Mouse (Mus musculus) thymus, adult 2 months (tissue): ENCODE measurements around the gene Acacb. TPM values are rescaled to one million over a fixed set of nuclear protein-coding genes. Genes with fewer than 3 reads are reported as not detected.

Experiments
- DNase-seq: peaks from one replicate; pipeline ENCODE4 v3.0.0; 2021
- H3K27ac ChIP-seq: fragments of 200-500 bp; 2 replicates; pipeline ENCODE4 v1.5.1; 2012; ENCODE audit warnings: low read length, control low read depth; ENCODE audit not compliant: control insufficient read depth, insufficient read depth
- H3K27me3 ChIP-seq: fragments of 200-500 bp; 2 replicates; pipeline ENCODE4 v1.6.1; 2012; ENCODE audit warnings: mild to moderate bottlenecking, low read length, moderate library complexity, mixed read lengths; ENCODE audit not compliant: control insufficient read depth, insufficient read depth
- H3K36me3 ChIP-seq: fragments of 200-500 bp; 2 replicates; pipeline ENCODE4 v1.6.1; 2012; ENCODE audit warnings: mild to moderate bottlenecking, low read length, moderate library complexity; ENCODE audit not compliant: control insufficient read depth, insufficient read depth
- H3K4me1 ChIP-seq: fragments of 200-500 bp; replicated peaks from 2 replicates; pipeline ENCODE4 v1.6.1; 2012; ENCODE audit warnings: low read length; ENCODE audit not compliant: control insufficient read depth, insufficient read depth
- H3K4me3 ChIP-seq: fragments of 200-500 bp; 2 replicates; pipeline ENCODE4 v1.5.1; 2012; ENCODE audit warnings: mild to moderate bottlenecking, low read length, control low read depth, moderate library complexity; ENCODE audit not compliant: control insufficient read depth, insufficient read depth
- CTCF ChIP-seq: fragments of 200-500 bp; IDR thresholded peaks from 2 replicates; pipeline ENCODE4 v1.5.1; 2012; ENCODE audit warnings: mild to moderate bottlenecking, control low read depth, low read length, moderate library complexity, borderline replicate concordance; ENCODE audit not compliant: control insufficient read depth, poor library complexity, insufficient read depth; ENCODE audit errors: extremely low read depth
- POLR2A ChIP-seq: fragments of 200-500 bp; IDR thresholded peaks from 2 replicates; pipeline ENCODE4 v1.6.1; 2012; ENCODE audit warnings: mild to moderate bottlenecking, low read length, control low read depth, moderate library complexity; ENCODE audit not compliant: control insufficient read depth, poor library complexity, insufficient read depth; ENCODE audit errors: extremely low read depth
- WGBS: fragments of 180-500 bp; shearing (Covaris S2); methylation state at CpG from one replicate; pipeline ENCODE4 v1.1.7; 2018; 5-methylcytosine and 5-hydroxymethylcytosine counted together
- polyA plus RNA-seq: library from polyadenylated mRNA; depleted of rRNA; stranded (reverse); fragments of >200 nt; gene quantifications from 2 replicates; pipeline ENCODE4 v1.2.3, GENCODE M21; 2012

The Acacb gene
- polyA plus RNA-seq, 1 experiment, result 20.1 TPM

- WGBS, result 43% methylated on average over 7 of the region's 7 CpGs
- Histone ChIP-seq H3K4me1 (0 out of 2 replicates have a peak, but pooled peaks cover 4% of the 10 kb centered on the region), H3K27ac (no peak overlapping the region), H3K27me3 (no peaks in the 10 kb centered on the region), H3K36me3 (no peaks in the 10 kb centered on the region), H3K4me3 (no peak overlapping the region)
- TF ChIP-seq POLR2A (no peak), CTCF (no peak)
- no peak for DNase-seq
These were observed 92.6 kb downstream of the Acacb start for GRCm38 (mm10) chr5:114238924-114239323.

DNA sequence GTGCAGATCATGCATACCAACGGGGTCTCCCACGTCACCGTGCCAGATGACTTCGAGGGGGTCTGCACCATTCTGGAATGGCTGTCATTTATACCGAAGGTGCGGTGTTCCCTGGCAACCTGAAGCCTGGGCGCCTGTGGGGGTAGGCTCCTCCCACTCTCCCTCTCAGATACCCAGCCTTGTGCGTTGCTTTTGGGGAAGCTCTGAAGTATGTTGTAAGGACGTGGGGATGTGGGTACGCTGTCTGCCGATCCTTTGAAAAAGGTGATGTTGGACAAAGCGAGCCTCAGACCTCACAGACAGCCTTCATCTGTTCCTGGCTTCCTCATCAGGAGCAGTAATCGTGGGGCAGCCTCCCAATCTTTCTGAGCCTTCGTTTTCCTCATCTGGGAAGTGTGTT lies 93.4 kb downstream of the Acacb start:
- no peak for DNase-seq
- no peaks in the 10 kb centered on the region for H3K27me3 ChIP-seq
- H3K4me3 ChIP-seq, result no peak overlapping the region
- TF ChIP-seq CTCF (no peak), POLR2A (no peak)
- H3K36me3 ChIP-seq, result no peaks in the 10 kb centered on the region
- 49% methylated on average over 14 of the region's 14 CpGs for WGBS
- H3K27ac ChIP-seq, result no peak overlapping the region
- 0 out of 2 replicates have a peak, but pooled peaks cover 4% of the 10 kb centered on the region for H3K4me1 ChIP-seq

GRCm38 (mm10) chr5:114246465-114246864 lies 100.1 kb downstream of the Acacb start:
- no peak overlapping the region for H3K4me3 ChIP-seq
- 60% methylated on average over 7 of the region's 7 CpGs for WGBS
- DNase-seq, result no peak
- H3K4me1 ChIP-seq, result no peaks in the 10 kb centered on the region
- no peak overlapping the region for H3K27ac ChIP-seq
- no peak for TF ChIP-seq POLR2A
- TF ChIP-seq CTCF, result no peak
- H3K27me3 ChIP-seq, result no peaks in the 10 kb centered on the region
- no peaks in the 10 kb centered on the region for H3K36me3 ChIP-seq

- Histone ChIP-seq H3K4me1 (no peaks in the 10 kb centered on the region), H3K36me3 (no peaks in the 10 kb centered on the region), H3K4me3 (no peak overlapping the region), H3K27me3 (no peaks in the 10 kb centered on the region), H3K27ac (no peak overlapping the region)
- 23% methylated on average over 14 of the region's 14 CpGs for WGBS
- DNase-seq, result peak; percentile 69
- TF ChIP-seq CTCF (peak; percentile 94), POLR2A (no peak)
These were observed 101.8 kb downstream of the Acacb start for GRCm38 (mm10) chr5:114248174-114248589.

GRCm38 (mm10) chr5:114259495-114259894 lies 113.2 kb downstream of the Acacb start:
- TF ChIP-seq POLR2A (no peak), CTCF (no peak)

GRCm38 (mm10) chr5:114261494-114261893 lies 115.2 kb downstream of the Acacb start:
- Histone ChIP-seq H3K4me1 (no peaks in the 10 kb centered on the region), H3K27me3 (no peaks in the 10 kb centered on the region), H3K4me3 (no peak overlapping the region), H3K36me3 (no peaks in the 10 kb centered on the region), H3K27ac (no peak overlapping the region)
- no peak for TF ChIP-seq POLR2A
- no peak for TF ChIP-seq CTCF
- no peak for DNase-seq

More at GRCm38 (mm10) chr5:114259495-114259894, 113.2 kb downstream of the Acacb start:
- DNase-seq, result no peak
- 19% methylated on average over 10 of the region's 10 CpGs for WGBS
- Histone ChIP-seq H3K27me3 (no peaks in the 10 kb centered on the region), H3K4me1 (no peaks in the 10 kb centered on the region), H3K4me3 (no peak overlapping the region), H3K36me3 (no peaks in the 10 kb centered on the region), H3K27ac (no peak overlapping the region)

DNA sequence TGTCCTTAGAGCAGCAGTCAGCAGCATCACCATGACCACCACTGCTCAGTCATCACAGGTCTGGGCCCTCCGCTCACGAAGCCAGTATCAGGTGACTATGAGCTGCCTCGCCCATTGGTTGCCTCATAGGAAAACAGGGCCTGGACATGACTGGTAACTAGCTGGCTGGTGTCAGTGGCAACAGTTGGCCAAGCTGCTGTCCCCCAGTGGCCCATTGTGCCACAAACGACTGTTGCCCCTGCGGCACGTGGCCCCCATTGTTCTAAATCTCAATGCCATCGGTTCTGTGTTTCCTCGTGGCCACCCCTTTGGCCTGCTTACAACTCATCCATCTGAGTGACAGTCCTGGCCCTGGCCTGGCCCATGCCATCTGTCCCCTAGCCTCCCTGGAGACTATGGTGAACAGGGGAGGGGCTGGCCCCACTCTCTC lies 117.7 kb downstream of the Acacb start:
- Histone ChIP-seq H3K36me3 (no peaks in the 10 kb centered on the region), H3K4me3 (no peak overlapping the region), H3K27ac (no peak overlapping the region), H3K27me3 (no peaks in the 10 kb centered on the region), H3K4me1 (no peaks in the 10 kb centered on the region)
- no peak for DNase-seq
- TF ChIP-seq POLR2A, result no peak
- 92% methylated on average over 8 of the region's 8 CpGs for WGBS
